Mouse (Mus musculus): Measurements from ENCODE around the gene H2-Q2.
"Not testable (repeated sequence)": the region's sequence is repeated elsewhere in the genome, so short reads cannot be mapped to it uniquely, and the experiment has no call there.

H2-Q2 gene

DNA sequence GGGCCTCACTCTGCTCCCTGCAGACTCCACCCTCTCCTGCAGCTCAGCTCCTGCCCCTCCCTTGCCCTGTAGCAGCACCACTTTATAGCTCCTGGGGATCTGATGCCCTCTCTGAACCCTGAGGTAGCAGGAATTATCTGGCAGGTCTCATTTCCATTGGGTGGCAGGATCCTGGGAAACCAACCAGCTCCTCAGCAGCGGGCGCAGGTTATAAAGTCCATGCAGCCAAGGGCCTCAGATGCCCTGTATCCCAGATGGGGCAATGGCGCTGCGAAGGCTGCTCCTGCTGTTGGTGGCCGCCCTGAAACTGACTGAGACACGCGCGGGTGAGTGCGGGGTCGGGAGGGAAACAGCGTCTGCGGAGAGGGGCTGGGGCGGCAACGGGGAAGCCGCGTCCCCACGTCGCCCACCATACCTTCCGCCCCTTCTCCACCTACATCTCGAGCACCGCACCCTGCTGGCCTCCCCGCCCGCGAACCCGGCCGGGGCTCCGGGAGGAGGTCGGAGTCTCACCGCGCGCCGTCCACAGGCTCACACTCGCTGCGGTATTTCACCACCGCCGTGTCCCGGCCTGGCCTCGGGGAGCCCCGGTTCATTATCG lies at the start of gene H2-Q2:
TSS of gene H2-Q2 (plus strand) at position 172 of the 601 bp plus-strand sequence.
- peak; percentile 49 to 65 for DNase-seq (ENCODE audit: low spot score in 2 of 2)

DNA sequence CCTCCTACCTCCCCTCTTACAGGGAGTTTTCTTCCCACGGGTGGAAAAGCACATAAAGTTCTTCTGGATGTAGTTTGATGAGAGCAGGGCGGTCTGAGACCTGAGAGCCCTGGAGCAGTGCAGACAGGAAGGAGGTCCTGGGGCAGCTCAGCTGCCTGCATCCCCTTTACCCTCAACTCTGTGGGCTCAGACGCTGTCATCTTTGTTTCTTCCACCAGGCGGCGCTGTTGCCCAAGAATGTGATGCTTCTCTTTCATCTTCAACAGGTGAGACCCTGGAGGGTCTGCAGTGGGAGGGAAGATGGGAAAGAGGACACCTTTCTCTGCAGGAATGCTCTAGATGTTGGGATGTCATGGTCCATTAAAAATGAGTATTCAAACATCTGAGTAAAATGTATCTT lies 46.2 kb upstream of the H2-Q2 start:
- peak; percentile 74 to 88 for DNase-seq (ENCODE audit: low spot score in 2 of 2)

GRCm38 (mm10) chr17:35300261-35300945 lies 41.6 kb upstream of the H2-Q2 start:
- DNase-seq (ENCODE audit: low spot score in 2 of 2) = not testable (repeated sequence)

GRCm38 (mm10) chr17:35301645-35302258 lies 40.3 kb upstream of the H2-Q2 start:
- DNase-seq (ENCODE audit: low spot score in 2 of 2) = peak; percentile 75 to 96

- no peak for DNase-seq (ENCODE audit: low spot score in 2 of 2)
Measured at GRCm38 (mm10) chr17:35303271-35303670, 38.8 kb upstream of the H2-Q2 start.

GRCm38 (mm10) chr17:35303756-35304350 lies 38.2 kb upstream of the H2-Q2 start:
- no peak for DNase-seq (ENCODE audit: low spot score in 2 of 2)

- DNase-seq (ENCODE audit: low spot score in 2 of 2) = no peak
Measured at GRCm38 (mm10) chr17:35304478-35304877, 37.6 kb upstream of the H2-Q2 start.

- not testable (repeated sequence) for DNase-seq (ENCODE audit: low spot score in 2 of 2)
Measured at GRCm38 (mm10) chr17:35304921-35305320, 37.1 kb upstream of the H2-Q2 start.

- peak; percentile 60 to 69 for DNase-seq (ENCODE audit: low spot score in 2 of 2)
Measured at GRCm38 (mm10) chr17:35318671-35319070, 23.4 kb upstream of the H2-Q2 start.

DNA sequence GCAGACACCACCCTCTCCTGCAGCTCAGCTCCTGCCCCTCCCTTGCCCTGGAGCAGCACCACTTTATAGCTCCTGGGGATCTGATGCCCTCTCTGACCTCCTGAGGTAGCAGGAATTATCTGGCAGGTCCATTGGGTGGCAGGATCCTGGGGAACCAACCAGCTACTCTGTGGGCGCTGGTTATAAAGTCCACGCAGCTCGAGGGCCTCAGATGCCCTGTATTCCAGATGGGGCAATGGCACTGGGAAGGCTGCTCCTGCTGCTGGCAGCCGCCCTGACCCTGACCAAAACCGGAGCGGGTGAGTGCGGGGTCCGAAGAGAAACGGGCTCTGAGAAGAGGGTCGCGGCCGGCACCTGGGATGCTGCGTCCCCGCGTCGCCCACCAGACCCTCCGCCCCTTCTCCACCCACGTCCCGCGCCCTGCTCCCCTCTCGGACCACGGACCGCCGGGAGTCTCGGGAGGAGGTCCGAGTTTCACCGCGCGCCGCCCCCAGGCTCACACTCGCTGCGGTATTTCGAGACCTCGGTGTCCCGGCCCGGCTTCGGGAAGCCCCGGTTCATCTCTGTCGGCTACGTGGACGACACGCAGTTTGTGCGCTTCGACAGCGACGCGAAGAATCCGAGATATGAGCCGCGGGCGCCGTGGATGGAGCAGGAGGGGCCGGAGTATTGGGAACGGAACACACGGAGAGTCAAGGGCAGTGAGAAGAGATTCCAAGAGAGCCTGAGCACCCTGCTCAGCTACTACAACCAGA lies 21.5 kb upstream of the H2-Q2 start, which contains the start of gene H2-Q1:
TSS of gene H2-Q1 (plus strand) at position 79 of the 755 bp plus-strand sequence.
- no peak for DNase-seq (ENCODE audit: low spot score in 2 of 2)

GRCm38 (mm10) chr17:35325124-35325523 lies 16.9 kb upstream of the H2-Q2 start:
- peak in 1 of 2 experiments; percentile 58 for DNase-seq (ENCODE audit: low spot score in 2 of 2)

GRCm38 (mm10) chr17:35326000-35326399 lies 16.0 kb upstream of the H2-Q2 start:
- not testable (repeated sequence) for DNase-seq (ENCODE audit: low spot score in 2 of 2)

DNA sequence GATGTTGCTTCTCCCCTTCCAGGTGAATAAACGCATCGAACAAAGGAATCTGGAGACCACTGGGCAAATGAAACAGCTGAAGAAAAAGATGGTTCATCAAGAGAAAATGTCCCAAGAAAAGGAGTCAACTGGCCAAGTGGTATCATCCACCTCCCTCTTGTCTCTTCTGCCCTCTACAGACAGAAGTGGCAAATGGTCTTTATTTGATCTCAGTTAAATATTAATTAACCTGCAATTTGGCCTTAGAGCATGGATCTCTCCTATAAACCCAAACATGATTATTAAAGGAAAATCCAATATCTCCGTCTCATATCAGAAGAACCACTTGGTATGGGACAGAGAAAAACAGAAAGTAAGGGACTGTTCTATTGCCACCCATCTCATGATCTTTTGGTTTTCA lies 12.3 kb upstream of the H2-Q2 start:
- not testable (repeated sequence) for DNase-seq (ENCODE audit: low spot score in 2 of 2)

- not testable (repeated sequence) for DNase-seq (ENCODE audit: low spot score in 2 of 2)
Measured at GRCm38 (mm10) chr17:35331546-35331945, 10.5 kb upstream of the H2-Q2 start.

DNA sequence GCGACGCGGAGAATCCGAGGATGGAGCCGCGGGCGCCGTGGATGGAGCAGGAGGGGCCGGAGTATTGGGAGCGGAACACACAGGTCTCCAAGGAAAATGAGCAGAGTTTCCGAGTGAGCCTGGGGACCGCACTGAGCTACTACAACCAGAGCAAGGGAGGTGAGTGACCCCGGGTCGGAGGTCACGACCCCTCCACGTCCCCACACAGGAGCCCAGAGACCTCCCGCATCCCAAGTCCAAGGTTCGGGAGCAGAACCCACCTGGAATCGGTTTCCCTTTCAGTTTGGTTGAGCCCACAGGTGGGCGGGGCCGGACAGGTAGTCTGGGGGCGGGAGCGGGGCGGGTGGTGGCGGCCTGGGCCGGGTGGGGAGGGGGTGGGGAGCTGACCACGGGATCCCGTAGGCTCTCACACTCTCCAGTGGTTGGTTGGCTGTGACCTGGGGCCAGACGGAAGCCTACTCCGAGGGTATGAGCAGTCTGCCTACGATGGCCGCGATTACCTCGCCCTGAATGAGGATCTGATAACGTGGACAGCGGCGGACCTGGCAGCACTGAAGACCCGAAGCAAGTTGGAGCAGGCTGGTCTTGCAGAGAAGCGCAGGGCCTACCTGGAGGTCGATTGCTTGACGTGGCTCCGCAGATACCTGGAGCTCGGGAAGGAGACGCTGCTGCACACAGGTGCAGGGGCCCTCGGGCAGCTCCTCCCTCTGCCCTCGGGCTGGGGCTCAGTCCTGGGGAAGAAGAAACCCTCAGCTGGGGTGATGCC lies 852 bp downstream of the H2-Q2 start:
- DNase-seq (ENCODE audit: low spot score in 2 of 2) = no peak

DNA sequence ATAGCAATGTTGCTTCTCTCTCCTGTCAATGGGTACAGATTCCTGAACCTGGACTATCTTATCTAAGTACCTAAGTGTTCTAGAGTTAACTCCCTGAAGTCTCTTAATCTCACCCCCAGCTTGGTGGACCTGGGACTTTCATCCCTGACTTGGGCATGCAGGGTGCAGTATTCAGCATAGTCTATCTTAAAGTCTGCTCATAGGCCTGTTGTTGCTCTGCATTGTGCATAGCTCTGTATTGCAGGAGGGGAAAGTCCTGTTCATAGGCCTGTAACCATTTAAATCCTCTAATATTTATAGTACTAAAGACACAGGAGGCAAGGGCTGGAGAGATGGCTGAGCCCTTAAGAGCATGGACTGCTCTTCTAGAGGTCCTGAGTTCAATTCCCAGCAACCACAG lies 5.6 kb downstream of the H2-Q2 start:
- DNase-seq (ENCODE audit: low spot score in 2 of 2) = not testable (repeated sequence)

- peak in 1 of 2 experiments; percentile 39 for DNase-seq (ENCODE audit: low spot score in 2 of 2)
Measured at GRCm38 (mm10) chr17:35353275-35353674, 11.2 kb downstream of the H2-Q2 start.

DNA sequence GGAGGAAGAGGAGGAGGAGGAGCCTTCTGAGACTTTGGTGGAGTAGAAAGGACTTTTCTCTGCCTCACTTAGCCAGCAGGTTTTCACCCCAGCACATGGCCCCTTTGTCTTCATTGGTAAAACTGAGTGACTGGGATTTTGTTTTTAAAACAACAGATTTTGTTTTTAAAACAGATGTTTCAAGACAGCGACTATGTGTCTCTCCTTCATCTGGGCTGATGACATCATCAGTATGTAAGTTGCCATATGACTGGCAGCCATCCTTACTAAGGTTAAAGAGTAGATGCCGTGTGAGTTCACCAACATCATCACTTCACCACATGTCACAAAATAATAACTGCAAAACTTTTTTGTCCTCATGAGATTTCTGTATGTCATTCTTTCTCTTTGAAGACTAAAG lies 12.0 kb downstream of the H2-Q2 start:
- no peak for DNase-seq (ENCODE audit: low spot score in 2 of 2)

DNA sequence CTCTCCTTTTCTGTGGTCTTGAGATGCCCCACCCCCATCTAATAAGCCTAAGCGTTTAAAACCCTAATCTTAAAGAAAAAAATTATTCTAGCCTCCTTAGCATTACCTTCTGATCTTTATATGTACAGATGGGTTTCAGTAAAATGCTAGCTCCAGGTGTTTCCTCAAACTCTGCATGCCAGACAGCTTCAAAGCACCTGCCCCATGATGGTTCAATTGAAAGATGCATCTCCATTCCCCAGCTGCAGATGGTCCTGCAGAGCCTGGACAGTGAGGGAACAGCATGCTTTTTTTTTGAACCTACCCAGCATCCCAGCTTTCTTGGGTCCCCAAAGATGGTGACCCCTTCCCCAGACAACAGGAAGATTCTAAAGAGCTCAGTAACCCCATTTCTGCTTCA lies 15.0 kb downstream of the H2-Q2 start:
- peak; percentile 55 to 69 for DNase-seq (ENCODE audit: low spot score in 2 of 2)

- no peak for DNase-seq (ENCODE audit: low spot score in 2 of 2)
Measured at GRCm38 (mm10) chr17:35358763-35359469, 16.9 kb downstream of the H2-Q2 start.
